Mouse (Mus musculus) hindbrain, embryonic 16.5 days (tissue): ENCODE measurements around the gene Fancg. TPM values are rescaled to one million over a fixed set of nuclear protein-coding genes. Genes with fewer than 3 reads are reported as not detected.

Experiments used
- ATAC-seq: fragments of 200-750 bp; cut with Nextera tagmentation; 2 replicates; pipeline ENCODE4 v1.8.0; 2017; ENCODE audit warnings: moderate TSS enrichment, moderate library complexity
- H3K27ac ChIP-seq: fragments of 300-500 bp; sonication (generic); 2 replicates; pipeline ENCODE4 v1.5.1; 2014; ENCODE audit warnings: low read depth, mild to moderate bottlenecking, control low read depth, low read length, moderate library complexity
- H3K27me3 ChIP-seq: fragments of 300-500 bp; sonication (generic); replicated peaks from 2 replicates; pipeline ENCODE4 v1.6.1; 2014; ENCODE audit warnings: low read length; ENCODE audit not compliant: control insufficient read depth, insufficient read depth
- H3K36me3 ChIP-seq: fragments of 300-500 bp; sonication (generic); 2 replicates; pipeline ENCODE4 v1.6.1; 2014; ENCODE audit warnings: mild to moderate bottlenecking, low read length, moderate library complexity, mixed read lengths; ENCODE audit not compliant: control insufficient read depth, insufficient read depth
- H3K4me1 ChIP-seq: fragments of 300-500 bp; sonication (generic); 2 replicates; pipeline ENCODE4 v1.6.1; 2014; ENCODE audit warnings: low read depth, low read length; ENCODE audit not compliant: control insufficient read depth, insufficient read depth
- H3K4me2 ChIP-seq: fragments of 300-500 bp; sonication (generic); 2 replicates; pipeline ENCODE4 v1.6.1; 2014; ENCODE audit warnings: mild to moderate bottlenecking, low read length, control low read depth, moderate library complexity
- H3K4me3 ChIP-seq: fragments of 300-500 bp; sonication (generic); 2 replicates; pipeline ENCODE4 v1.5.1; 2014; ENCODE audit warnings: mild to moderate bottlenecking, low read length, control low read depth, moderate library complexity
- H3K9ac ChIP-seq: fragments of 300-500 bp; sonication (generic); 2 replicates; pipeline ENCODE4 v1.6.1; 2014; ENCODE audit warnings: low read depth, mild to moderate bottlenecking, control low read depth, low read length, moderate library complexity
- H3K9me3 ChIP-seq: fragments of 300-500 bp; sonication (generic); 2 replicates; pipeline ENCODE4 v1.6.1; 2014; ENCODE audit warnings: mild to moderate bottlenecking, low read length, moderate library complexity; ENCODE audit not compliant: control insufficient read depth
- WGBS: fragments of 180-500 bp; shearing (Covaris S2); extraction: QIAGEN DNeasy Blood & Tissue Kit; methylation state at CpG from one replicate; pipeline ENCODE4 v1.1.7; 2014; 5-methylcytosine and 5-hydroxymethylcytosine counted together
- polyA plus RNA-seq: library from polyadenylated mRNA; unstranded; fragments of >200 nt; fragmentation: Nextera tagmentation; extraction: Ambion mirVana; gene quantifications from 2 replicates; pipeline ENCODE4 v1.2.1, GENCODE M21; 2015

Fancg gene
- polyA plus RNA-seq, 1 experiment from 2014 or later = 22.7 TPM

- Histone ChIP-seq H3K4me1 (peaks cover 26% of the 10 kb centered on the region), H3K27ac (no peak overlapping the region), H3K27me3 (no peaks in the 10 kb centered on the region), H3K9ac (0 out of 2 replicates have a peak overlapping the region, but pooled peaks have one; percentile 31), H3K4me3 (no peak overlapping the region), H3K36me3 (peaks cover 22% of the 10 kb centered on the region), H3K9me3 (no peaks in the 10 kb centered on the region), H3K4me2 (peak overlapping the region; percentile 76)
- WGBS = 76% methylated on average over 4 of the region's 4 CpGs
- ATAC-seq = no peak
Measured at GRCm38 (mm10) chr4:43037860-43038566, 27.7 kb upstream of the Fancg start.

DNA sequence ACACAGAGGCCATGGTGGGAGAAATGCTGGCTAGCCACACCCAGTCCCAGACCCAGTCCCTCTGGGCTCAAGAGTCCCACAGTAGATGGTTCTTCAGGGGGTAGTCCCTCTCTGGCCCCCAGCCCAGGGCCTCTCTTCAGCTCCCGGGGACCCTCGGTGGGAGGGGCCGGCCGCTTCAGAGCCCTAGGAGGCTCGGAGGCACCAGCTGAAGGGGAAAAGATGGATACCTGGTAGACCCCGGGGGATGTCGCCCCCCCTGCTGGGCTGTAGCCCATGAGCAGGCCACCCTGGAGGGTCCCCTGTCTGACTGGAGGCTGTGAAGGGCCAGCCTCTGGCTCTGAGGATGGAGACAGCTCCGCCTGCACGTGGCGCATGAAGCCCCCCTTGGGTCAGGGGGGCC, 26.1 kb upstream of the Fancg start:
- Histone ChIP-seq H3K9me3 (no peaks in the 10 kb centered on the region), H3K4me1 (peaks cover 34% of the 10 kb centered on the region), H3K27ac (no peak overlapping the region), H3K4me2 (no peak overlapping the region), H3K9ac (no peak overlapping the region), H3K36me3 (peaks cover 22% of the 10 kb centered on the region), H3K27me3 (no peaks in the 10 kb centered on the region), H3K4me3 (no peak overlapping the region)
- ATAC-seq = no peak
- 82% methylated on average over 10 of the region's 10 CpGs for WGBS

GRCm38 (mm10) chr4:43035851-43036250, 25.5 kb upstream of the Fancg start:
- peaks cover 33% of the 10 kb centered on the region for H3K4me1 ChIP-seq
- peaks cover 22% of the 10 kb centered on the region for H3K36me3 ChIP-seq
- no peaks in the 10 kb centered on the region for H3K9me3 ChIP-seq
- H3K27me3 ChIP-seq = no peaks in the 10 kb centered on the region
- no peak overlapping the region for H3K27ac ChIP-seq
- no peak overlapping the region for H3K4me3 ChIP-seq
- no peak overlapping the region for H3K9ac ChIP-seq
- no peak overlapping the region for H3K4me2 ChIP-seq
- no peak for ATAC-seq
- 92% methylated on average over 6 of the region's 6 CpGs for WGBS

DNA sequence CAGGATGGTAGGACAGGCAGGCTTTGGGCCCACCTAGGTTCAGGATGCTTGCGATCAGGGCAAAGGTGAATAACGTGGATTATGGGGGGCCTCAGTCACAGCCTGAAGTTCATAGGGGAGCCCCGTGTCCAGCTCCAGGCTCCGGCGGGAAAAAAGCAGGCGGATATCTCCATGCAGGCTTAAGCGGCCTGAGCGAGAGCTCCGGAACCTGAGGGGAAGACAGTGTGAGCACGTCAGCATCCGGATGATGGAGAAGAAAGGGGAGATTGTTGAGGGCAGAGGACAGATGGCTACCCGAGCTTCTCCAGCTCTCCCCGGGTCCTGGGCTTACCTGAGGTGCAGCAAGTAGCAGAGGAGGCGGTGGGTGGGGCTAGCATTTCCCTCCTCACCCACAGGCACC, 23.2 kb upstream of the Fancg start:
- Histone ChIP-seq H3K9me3 (no peaks in the 10 kb centered on the region), H3K4me2 (no peak overlapping the region), H3K27me3 (no peaks in the 10 kb centered on the region), H3K27ac (no peak overlapping the region), H3K4me1 (peaks cover 27% of the 10 kb centered on the region), H3K4me3 (no peak overlapping the region), H3K36me3 (peaks cover 22% of the 10 kb centered on the region), H3K9ac (no peak overlapping the region)
- no peak for ATAC-seq
- 84% methylated on average over 14 of the region's 14 CpGs for whole genome bisulfite sequencing

GRCm38 (mm10) chr4:43032501-43032900, 22.2 kb upstream of the Fancg start:
- Histone ChIP-seq H3K27ac (no peak overlapping the region), H3K4me1 (peaks cover 17% of the 10 kb centered on the region), H3K36me3 (peaks cover 31% of the 10 kb centered on the region), H3K4me3 (no peak overlapping the region), H3K9ac (no peak overlapping the region), H3K27me3 (no peaks in the 10 kb centered on the region), H3K4me2 (no peak overlapping the region), H3K9me3 (no peaks in the 10 kb centered on the region)
- 100% methylated on average over 1 of the region's 1 CpGs for WGBS
- no peak for ATAC-seq

DNA sequence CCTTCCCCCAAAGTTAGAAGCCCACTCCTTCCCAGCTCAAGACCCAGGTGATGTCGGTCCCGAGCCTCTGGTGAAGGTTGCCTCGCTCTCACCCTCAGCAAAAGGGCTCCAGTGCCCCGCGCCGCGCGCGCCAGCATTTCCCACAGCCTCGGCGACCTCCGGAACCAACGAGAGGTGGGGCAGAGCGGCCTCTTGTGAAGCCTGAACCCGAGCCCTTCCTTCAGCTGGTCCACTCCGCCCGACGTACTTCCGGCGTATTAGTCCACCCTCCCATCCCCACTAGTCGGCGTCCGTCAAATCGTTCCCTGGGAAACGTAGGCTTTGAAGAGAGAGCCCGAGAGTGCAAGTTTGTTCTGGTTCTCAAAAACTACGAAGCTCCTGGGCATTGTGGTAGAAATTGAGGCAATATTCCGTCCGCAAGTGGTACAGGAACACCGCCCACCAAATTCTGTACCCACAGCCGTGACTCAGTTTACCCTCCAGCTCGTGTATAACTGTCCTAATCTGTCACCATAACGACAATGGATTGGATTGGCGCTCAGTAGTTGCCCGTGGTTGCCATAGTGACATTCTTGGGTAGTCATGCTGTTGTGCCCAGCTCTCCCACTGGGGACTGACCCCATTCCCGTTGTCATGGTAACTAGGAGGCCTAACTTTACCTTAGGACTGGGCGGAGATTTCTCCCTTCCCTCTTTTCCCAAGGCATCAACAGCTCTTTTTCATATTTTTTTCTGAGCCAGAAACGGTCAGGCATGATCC, 21.1 kb upstream of the Fancg start, which contains the start of gene Stoml2:
Stoml2 (minus strand) TSS at position 474 of the 759 bp plus-strand sequence.
- Histone ChIP-seq H3K36me3 (peaks cover 36% of the 10 kb centered on the region), H3K9me3 (no peaks in the 10 kb centered on the region), H3K4me2 (peak within 1 kb of the TSS; percentile 78), H3K27me3 (no peaks in the 10 kb centered on the region), H3K4me3 (peak within 1 kb of the TSS; percentile 81), H3K4me1 (peaks cover 16% of the 10 kb centered on the region), H3K9ac (peak within 1 kb of the TSS; percentile 88), H3K27ac (peak within 1 kb of the TSS; percentile 88)
- ATAC-seq = peak; percentile 97
- WGBS = under 1% methylated on average over 38 of the region's 38 CpGs

DNA sequence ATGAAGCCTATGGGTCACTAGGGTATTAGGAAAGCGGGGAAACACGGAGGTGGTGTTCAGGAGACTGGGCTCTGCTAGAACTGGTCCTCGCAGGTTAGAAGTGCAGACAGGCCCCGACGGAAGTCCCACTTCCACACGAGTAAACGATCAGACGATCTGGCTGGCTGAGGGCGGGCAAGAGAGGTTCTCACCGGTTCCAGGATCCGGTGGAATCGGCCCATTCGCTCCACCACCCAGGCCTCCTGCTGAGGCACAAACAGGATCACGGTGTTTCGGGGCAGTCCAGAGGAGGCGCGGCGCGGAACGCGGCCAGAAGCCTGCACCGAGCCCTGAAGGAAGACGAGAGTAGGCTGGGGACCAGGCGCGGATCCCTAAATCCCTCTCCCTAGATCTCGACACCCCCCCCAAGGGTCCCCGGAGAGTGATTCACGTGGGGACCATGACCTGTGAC, 20.5 kb upstream of the Fancg start:
- 4% methylated on average over 24 of the region's 28 CpGs for WGBS
- H3K4me2 ChIP-seq = peak overlapping the region; percentile 78
- peaks cover 30% of the 10 kb centered on the region for H3K36me3 ChIP-seq

GRCm38 (mm10) chr4:43030352-43030751, 20.0 kb upstream of the Fancg start:
- Histone ChIP-seq H3K9ac (peak overlapping the region; percentile 88), H3K4me2 (peak overlapping the region; percentile 78), H3K4me1 (peaks cover 16% of the 10 kb centered on the region), H3K9me3 (no peaks in the 10 kb centered on the region), H3K4me3 (peak overlapping the region; percentile 81), H3K36me3 (peaks cover 27% of the 10 kb centered on the region), H3K27ac (peak overlapping the region; percentile 88; the same call in 1 of the 2 replicates), H3K27me3 (no peaks in the 10 kb centered on the region)
- no peak for ATAC-seq
- 80% methylated on average over 9 of the region's 9 CpGs for WGBS

More for the DNA sequence above, 20.5 kb upstream of the Fancg start:
- Histone ChIP-seq H3K27ac (peak overlapping the region; percentile 88), H3K9ac (peak overlapping the region; percentile 88), H3K4me1 (peaks cover 16% of the 10 kb centered on the region), H3K9me3 (no peaks in the 10 kb centered on the region), H3K27me3 (no peaks in the 10 kb centered on the region), H3K4me3 (peak overlapping the region; percentile 81)
- peak; percentile 62 for ATAC-seq

GRCm38 (mm10) chr4:43029749-43030148, 19.4 kb upstream of the Fancg start:
- H3K36me3 ChIP-seq = peaks cover 24% of the 10 kb centered on the region
- no peak for ATAC-seq
- H3K27me3 ChIP-seq = no peaks in the 10 kb centered on the region
- peaks cover 20% of the 10 kb centered on the region for H3K4me1 ChIP-seq
- 93% methylated on average over 9 of the region's 9 CpGs for WGBS
- H3K9me3 ChIP-seq = no peaks in the 10 kb centered on the region
- no peak overlapping the region for H3K9ac ChIP-seq
- H3K27ac ChIP-seq = no peak overlapping the region
- H3K4me2 ChIP-seq = no peak overlapping the region
- H3K4me3 ChIP-seq = no peak overlapping the region
